Mouse (Mus musculus) embryonic facial prominence, embryonic 12.5 days (tissue): ENCODE results near the gene Cacna1i. TPM values are rescaled to one million over a fixed set of nuclear protein-coding genes. Genes with fewer than 3 reads are reported as not detected.

Experiments used
- ATAC-seq: fragments of 200-750 bp; cut with Nextera tagmentation; 2 replicates; pipeline ENCODE4 v1.8.0; 2017; ENCODE audit not compliant: insufficient number of reproducible peaks, insufficient read depth, low FRiP score, low TSS enrichment
- H3K27ac ChIP-seq: fragments of 300-500 bp; sonication (generic); 2 replicates; pipeline ENCODE4 v1.5.1; 2016; ENCODE audit warnings: mild to moderate bottlenecking
- H3K27me3 ChIP-seq: fragments of 300-500 bp; sonication (generic); 2 replicates; pipeline ENCODE4 v1.6.1; 2016; ENCODE audit warnings: mild to moderate bottlenecking, moderate library complexity
- H3K36me3 ChIP-seq: fragments of 300-500 bp; sonication (generic); 2 replicates; pipeline ENCODE4 v1.6.1; 2016; ENCODE audit warnings: mild to moderate bottlenecking
- H3K4me1 ChIP-seq: fragments of 300-500 bp; sonication (generic); 2 replicates; pipeline ENCODE4 v1.6.1; 2016
- H3K4me2 ChIP-seq: fragments of 300-500 bp; sonication (generic); replicated peaks from 2 replicates; pipeline ENCODE4 v1.6.1; 2016; ENCODE audit warnings: mild to moderate bottlenecking, moderate library complexity
- H3K4me3 ChIP-seq: fragments of 300-500 bp; sonication (generic); 2 replicates; pipeline ENCODE4 v1.5.1; 2016; ENCODE audit warnings: mild to moderate bottlenecking
- H3K9ac ChIP-seq: fragments of 300-500 bp; sonication (generic); 2 replicates; pipeline ENCODE4 v1.6.1; 2016; ENCODE audit warnings: mild to moderate bottlenecking, moderate library complexity
- H3K9me3 ChIP-seq: fragments of 300-500 bp; sonication (generic); 2 replicates; pipeline ENCODE4 v1.6.1; 2016; ENCODE audit warnings: mild to moderate bottlenecking, moderate library complexity
- WGBS: fragments of 180-500 bp; shearing (Covaris S2); methylation state at CpG from one replicate; pipeline ENCODE4 v1.1.7; 2016; 5-methylcytosine and 5-hydroxymethylcytosine counted together
- polyA plus RNA-seq: library from polyadenylated mRNA; unstranded; fragments of >200 nt; fragmentation: Nextera tagmentation; extraction: Ambion mirVana; gene quantifications from 2 replicates; pipeline ENCODE4 v1.2.1, GENCODE M21; 2016

Cacna1i gene
- polyA plus RNA-seq, 1 experiment from 2014 or later: 0.01 TPM

- ATAC-seq: no peak
- Histone ChIP-seq H3K4me3 (no peak overlapping the region), H3K9me3 (no peaks in the 10 kb centered on the region), H3K27ac (no peak overlapping the region), H3K27me3 (no peaks in the 10 kb centered on the region; the same call in 1 of the 2 replicates), H3K9ac (no peak overlapping the region), H3K36me3 (no peaks in the 10 kb centered on the region), H3K4me1 (no peaks in the 10 kb centered on the region), H3K4me2 (no peak overlapping the region)
- WGBS: 58% methylated on average over 2 of the region's 2 CpGs
Observed at GRCm38 (mm10) chr15:80418146-80418545, 131.1 kb downstream of the Cacna1i start.

DNA sequence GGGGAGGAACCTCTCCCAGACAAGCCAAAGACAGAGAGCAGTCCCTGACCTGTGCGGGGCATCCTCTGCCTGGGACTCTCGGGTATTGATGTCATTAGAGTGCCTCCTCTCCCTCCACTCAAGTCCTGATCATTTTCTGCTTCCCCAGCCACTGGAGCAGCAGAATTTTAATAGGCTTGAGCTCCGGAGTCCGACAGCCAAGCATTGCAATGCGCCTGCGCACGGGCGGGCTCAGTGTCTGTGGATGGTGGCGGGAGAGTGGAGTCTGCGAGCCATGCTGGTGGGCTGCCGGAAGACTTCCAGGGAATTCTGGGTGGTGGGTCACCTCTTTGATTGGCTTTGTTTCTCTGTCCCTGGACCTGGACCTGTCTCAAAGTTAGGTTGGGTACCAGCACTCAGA is 143.3 kb downstream of the Cacna1i start:
- no peak for ATAC-seq
- Histone ChIP-seq H3K9me3 (no peaks in the 10 kb centered on the region), H3K4me2 (no peak overlapping the region), H3K27ac (no peak overlapping the region), H3K9ac (no peak overlapping the region), H3K4me1 (no peaks in the 10 kb centered on the region), H3K36me3 (no peaks in the 10 kb centered on the region), H3K27me3 (no peaks in the 10 kb centered on the region), H3K4me3 (no peak overlapping the region)
- WGBS: 83% methylated on average over 11 of the region's 11 CpGs

GRCm38 (mm10) chr15:80436961-80437360 is 149.9 kb downstream of the Cacna1i start:
- 87% methylated on average over 5 of the region's 5 CpGs for WGBS
- Histone ChIP-seq H3K4me3 (no peak overlapping the region), H3K27ac (no peak overlapping the region), H3K27me3 (no peaks in the 10 kb centered on the region), H3K9me3 (no peaks in the 10 kb centered on the region), H3K36me3 (no peaks in the 10 kb centered on the region), H3K4me2 (no peak overlapping the region), H3K9ac (no peak overlapping the region), H3K4me1 (0 out of 2 replicates have a peak, but pooled peaks cover 3% of the 10 kb centered on the region)
- ATAC-seq: no peak

DNA sequence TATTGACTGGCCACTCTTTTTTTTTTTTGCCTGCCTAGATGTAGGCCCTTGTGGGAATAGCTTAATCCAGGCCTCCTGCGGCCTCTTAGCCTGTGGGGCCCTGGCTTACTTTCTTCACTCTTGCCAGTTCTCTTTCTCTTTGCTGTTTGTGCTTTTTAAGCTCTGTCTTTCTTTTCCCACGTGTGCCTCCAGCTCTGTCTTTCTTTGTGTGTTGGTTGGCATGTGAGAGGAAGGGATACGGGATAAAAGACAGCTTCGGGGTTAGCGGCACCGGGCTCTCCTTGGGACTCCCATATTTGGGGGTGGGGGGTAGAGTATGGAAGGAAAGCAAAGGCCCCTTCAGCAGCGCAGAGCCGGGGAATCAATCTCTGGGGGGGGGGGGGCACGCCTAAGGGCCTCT is 151.0 kb downstream of the Cacna1i start:
- Histone ChIP-seq H3K4me3 (no peak overlapping the region), H3K36me3 (no peaks in the 10 kb centered on the region), H3K27ac (no peak overlapping the region), H3K4me1 (0 out of 2 replicates have a peak, but pooled peaks cover 3% of the 10 kb centered on the region), H3K9ac (no peak overlapping the region), H3K9me3 (no peaks in the 10 kb centered on the region), H3K27me3 (no peaks in the 10 kb centered on the region), H3K4me2 (no peak overlapping the region)
- ATAC-seq: no peak
- WGBS: 70% methylated on average over 9 of the region's 9 CpGs

DNA sequence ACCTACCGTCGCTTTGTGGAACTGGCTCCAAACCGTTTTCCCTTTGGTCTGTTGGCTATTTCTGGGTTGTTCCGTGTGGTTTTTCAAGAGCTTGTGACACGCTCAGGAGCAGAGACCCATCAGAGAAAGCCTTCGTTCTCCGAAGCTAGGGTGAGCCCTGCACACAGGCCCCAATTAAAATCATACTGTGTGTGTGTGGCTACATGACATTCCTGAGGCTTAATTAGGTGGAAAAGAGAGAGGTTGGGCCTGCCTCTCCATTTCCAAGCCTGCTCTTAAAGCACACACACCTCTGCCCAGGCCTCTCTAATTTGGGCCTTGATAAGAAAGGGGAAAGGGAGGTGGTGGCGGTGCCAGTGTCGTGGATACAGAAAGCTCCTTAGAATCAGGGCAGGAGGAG is 151.4 kb downstream of the Cacna1i start:
- 63% methylated on average over 9 of the region's 9 CpGs for WGBS
- H3K9ac ChIP-seq: no peak overlapping the region
- no peaks in the 10 kb centered on the region for H3K27me3 ChIP-seq
- H3K4me2 ChIP-seq: no peak overlapping the region
- no peaks in the 10 kb centered on the region for H3K36me3 ChIP-seq
- ATAC-seq: no peak
- H3K9me3 ChIP-seq: no peaks in the 10 kb centered on the region
- no peak overlapping the region for H3K27ac ChIP-seq
- no peak overlapping the region for H3K4me3 ChIP-seq
- H3K4me1 ChIP-seq: 0 out of 2 replicates have a peak, but pooled peaks cover 3% of the 10 kb centered on the region

GRCm38 (mm10) chr15:80440195-80440594 is 153.2 kb downstream of the Cacna1i start:
- ATAC-seq: no peak
- H3K4me3 ChIP-seq: no peak overlapping the region
- H3K36me3 ChIP-seq: no peaks in the 10 kb centered on the region
- 0 out of 2 replicates have a peak, but pooled peaks cover 3% of the 10 kb centered on the region for H3K4me1 ChIP-seq
- no peak overlapping the region for H3K4me2 ChIP-seq
- 86% methylated on average over 6 of the region's 6 CpGs for WGBS
- H3K27me3 ChIP-seq: no peaks in the 10 kb centered on the region
- no peak overlapping the region for H3K9ac ChIP-seq
- H3K9me3 ChIP-seq: no peaks in the 10 kb centered on the region
- no peak overlapping the region for H3K27ac ChIP-seq

- no peaks in the 10 kb centered on the region for H3K4me1 ChIP-seq
- 84% methylated on average over 15 of the region's 15 CpGs for WGBS
- no peak overlapping the region for H3K27ac ChIP-seq
- no peaks in the 10 kb centered on the region for H3K36me3 ChIP-seq
- H3K9ac ChIP-seq: no peak overlapping the region
- no peaks in the 10 kb centered on the region for H3K9me3 ChIP-seq
- ATAC-seq: no peak
- no peaks in the 10 kb centered on the region for H3K27me3 ChIP-seq
- no peak overlapping the region for H3K4me2 ChIP-seq
- no peak overlapping the region for H3K4me3 ChIP-seq
Observed at GRCm38 (mm10) chr15:80445956-80446687, 159.1 kb downstream of the Cacna1i start.

Other genes starting within 250 kb of the Cacna1i start
- 6.4 and 8.1 TPM in 2 replicates for gene Syngr1, start 195.9 kb upstream of the Cacna1i start, polyA plus RNA-seq
- gene Rpl3, start 195.4 kb upstream of the Cacna1i start, polyA plus RNA-seq: 944 and 1,004 TPM in 2 replicates
- gene Tab1, start 154.1 kb upstream of the Cacna1i start, polyA plus RNA-seq: 47.5 and 48.5 TPM in 2 replicates
- gene Mgat3, start 113.5 kb upstream of the Cacna1i start, polyA plus RNA-seq: 10.5 and 11.7 TPM in 2 replicates
- gene Mief1, start 53.2 kb upstream of the Cacna1i start, polyA plus RNA-seq: 39.7 and 42.1 TPM in 2 replicates
- 1.6 TPM in 1 of 2 replicates, not detected in the other for gene AC140267.1, start 51.4 kb upstream of the Cacna1i start, polyA plus RNA-seq
- 104 and 117 TPM in 2 replicates for gene Atf4, start 32.1 kb upstream of the Cacna1i start, polyA plus RNA-seq
- gene Rps19bp1, start 22.9 kb upstream of the Cacna1i start, polyA plus RNA-seq: 65.3 and 65.9 TPM in 2 replicates